Mouse (Mus musculus) yolk sac, embryonic 10.5 days (tissue): ENCODE measurements around the gene Gm20388.
"Not testable (repeated sequence)": the region's sequence is repeated elsewhere in the genome, so short reads cannot be mapped to it uniquely, and the experiment has no call there.

ENCODE experiments used
- DNase-seq: peaks from one replicate; pipeline ENCODE4 v3.0.0-alpha.2; 2017; ENCODE audit warnings: low spot score

Gm20388 gene

GRCm38 (mm10) chr8:123004033-123004922 is 3093.6 kb downstream of the Gm20388 start:
- no peak for DNase-seq

DNA sequence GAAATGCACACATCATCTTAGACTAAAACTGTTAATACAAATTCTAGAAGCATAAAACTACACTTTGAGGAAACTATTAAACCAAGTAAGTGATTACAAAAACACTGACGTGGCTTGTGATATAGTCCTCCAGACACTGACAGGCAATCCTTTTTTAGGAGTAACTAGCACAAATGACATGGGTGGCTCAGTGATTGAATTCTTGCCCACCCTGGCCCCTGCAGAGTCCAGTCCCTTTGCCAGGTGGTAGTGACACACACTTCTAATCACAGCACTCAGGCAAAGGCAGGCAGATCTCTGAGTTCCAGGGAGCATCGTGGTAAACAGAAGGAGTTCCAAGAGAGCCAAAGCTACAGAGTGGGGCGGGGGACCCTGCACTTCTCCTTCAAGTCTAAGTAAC is 3094.7 kb downstream of the Gm20388 start:
- no peak for DNase-seq

DNA sequence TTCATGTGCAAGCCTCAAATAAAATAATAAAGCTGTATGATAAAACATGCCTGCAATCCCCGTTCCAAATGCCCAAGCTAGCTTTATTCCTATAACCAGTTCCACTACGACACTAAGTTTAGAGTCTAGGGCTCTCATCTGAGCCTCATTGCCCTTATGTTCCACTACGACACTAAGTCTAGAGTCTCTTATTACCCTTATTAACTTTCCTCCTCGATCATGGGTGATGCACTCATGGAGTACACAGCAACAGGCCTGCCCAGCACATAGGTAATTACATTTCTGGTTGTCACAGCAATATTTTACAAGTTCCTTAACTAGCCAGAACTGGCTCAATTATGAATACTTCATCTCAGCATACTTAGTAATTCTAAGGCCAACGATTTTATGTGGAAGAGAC is 3095.2 kb downstream of the Gm20388 start:
- no peak for DNase-seq

DNA sequence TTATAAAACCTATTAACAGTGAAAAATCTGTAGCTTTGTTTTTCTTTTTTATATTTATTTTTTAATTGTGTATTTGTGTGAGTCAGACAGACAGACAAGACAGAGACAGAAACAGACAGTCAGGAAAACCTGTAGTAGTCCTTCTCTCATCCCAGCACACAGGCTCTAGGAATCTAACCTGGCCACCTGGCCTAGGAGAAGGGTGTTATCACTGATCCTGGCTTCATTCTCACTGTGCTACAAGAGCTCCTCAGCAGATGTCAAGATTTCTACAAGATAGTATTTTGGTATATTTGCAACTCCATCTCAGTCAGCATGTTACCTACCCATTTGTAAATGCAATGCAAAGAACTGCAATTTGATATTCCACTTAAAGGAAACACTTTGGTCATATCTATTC is 3100.7 kb downstream of the Gm20388 start:
- no peak for DNase-seq

DNA sequence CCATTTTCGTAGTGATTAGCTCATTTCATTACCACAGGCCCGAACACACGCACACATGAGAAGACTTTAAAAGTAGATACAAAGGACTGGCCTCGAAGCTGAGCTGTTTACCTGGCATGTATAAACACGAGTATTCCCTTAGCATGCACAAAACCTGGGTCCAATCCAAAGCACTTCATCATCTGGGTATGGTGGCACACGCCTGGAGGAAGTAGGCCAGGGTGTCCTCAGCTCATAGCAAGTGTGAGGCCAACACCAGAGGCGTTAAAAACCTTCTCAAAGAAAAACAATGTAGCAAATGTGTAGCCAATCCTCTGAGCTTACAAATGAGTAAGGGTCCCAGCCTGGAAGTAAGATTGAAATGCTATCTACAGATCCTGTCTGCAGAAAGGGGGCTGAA is 3103.8 kb downstream of the Gm20388 start:
- DNase-seq: no peak

DNA sequence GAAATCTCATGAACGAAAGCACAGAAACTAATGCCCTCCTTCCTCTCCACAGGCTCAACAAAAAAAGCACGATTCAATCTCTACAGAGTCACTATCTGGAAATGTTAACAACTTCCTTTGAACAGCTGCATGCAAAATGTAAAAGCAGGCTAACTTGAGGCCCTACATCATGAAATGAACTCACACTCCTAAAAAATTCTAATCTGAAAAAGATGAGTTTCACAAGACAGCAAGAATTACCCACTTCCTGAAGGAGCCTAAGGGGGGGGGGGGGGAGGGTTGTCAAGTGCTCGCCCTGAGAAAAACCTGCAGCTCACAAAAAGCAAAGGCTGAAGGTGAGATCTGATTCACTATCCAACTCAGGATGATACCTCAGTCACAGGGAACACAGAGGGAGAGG is 3104.4 kb downstream of the Gm20388 start:
- DNase-seq: no peak

DNA sequence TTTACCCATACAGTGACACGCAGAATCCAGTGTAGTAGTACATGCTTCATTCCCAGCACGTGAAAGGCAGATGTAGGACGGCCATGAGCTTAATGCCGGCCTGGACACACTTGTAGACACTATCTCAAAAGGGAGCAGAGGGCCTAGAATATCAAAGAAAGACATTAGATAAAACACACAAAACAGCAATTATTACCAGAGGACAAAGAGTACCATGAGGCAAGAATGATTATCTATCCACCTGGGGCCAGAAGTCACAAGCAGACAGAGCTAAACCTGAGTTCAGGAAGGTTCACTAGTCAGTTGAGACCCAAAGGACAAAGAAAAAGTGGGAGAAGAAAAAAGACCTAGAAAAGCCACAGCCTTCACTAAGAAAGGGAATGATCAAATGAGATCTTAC is 3106.5 kb downstream of the Gm20388 start:
- no peak for DNase-seq

GRCm38 (mm10) chr8:123018484-123019164 is 3108.0 kb downstream of the Gm20388 start:
- DNase-seq: no peak

- no peak for DNase-seq
Observed at GRCm38 (mm10) chr8:123020084-123020483, 3109.4 kb downstream of the Gm20388 start.

GRCm38 (mm10) chr8:123020859-123021258 is 3110.2 kb downstream of the Gm20388 start:
- DNase-seq: no peak

- DNase-seq: peak; percentile 74
Observed at GRCm38 (mm10) chr8:123021259-123021658, 3110.6 kb downstream of the Gm20388 start.

GRCm38 (mm10) chr8:123022727-123023126 is 3112.1 kb downstream of the Gm20388 start:
- no peak for DNase-seq

- DNase-seq: no peak
Observed at GRCm38 (mm10) chr8:123024226-123024625, 3113.6 kb downstream of the Gm20388 start.

GRCm38 (mm10) chr8:123025951-123026351 is 3115.3 kb downstream of the Gm20388 start:
- no peak for DNase-seq

GRCm38 (mm10) chr8:123027786-123028185 is 3117.1 kb downstream of the Gm20388 start:
- DNase-seq: no peak

- not testable (repeated sequence) for DNase-seq
Observed at GRCm38 (mm10) chr8:123030091-123030490, 3119.4 kb downstream of the Gm20388 start.

- DNase-seq: no peak
Observed at GRCm38 (mm10) chr8:123031321-123031978, 3120.8 kb downstream of the Gm20388 start.

- DNase-seq: no peak
Observed at GRCm38 (mm10) chr8:123032730-123033129, 3122.1 kb downstream of the Gm20388 start.

- DNase-seq: no peak
Observed at GRCm38 (mm10) chr8:123033431-123033830, 3122.8 kb downstream of the Gm20388 start.

DNA sequence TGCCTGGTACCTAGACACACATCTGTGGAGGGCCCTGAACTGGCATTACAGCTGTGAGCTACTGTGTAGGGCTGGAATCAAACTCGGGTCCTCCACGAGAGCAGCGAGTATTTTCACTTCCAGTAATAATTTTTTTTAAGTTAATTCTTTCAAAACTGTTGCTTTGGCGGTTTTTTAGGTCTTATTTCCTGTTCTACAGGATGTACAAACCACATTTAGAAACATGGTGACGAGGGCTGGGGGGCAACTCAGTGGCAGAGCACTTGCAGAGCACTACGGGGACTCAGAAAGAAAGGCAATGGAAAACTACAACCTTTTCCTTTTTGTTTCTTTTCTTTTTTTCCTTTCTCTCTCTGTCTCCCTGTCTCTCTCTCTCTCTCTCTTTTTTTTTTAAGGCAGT is 3123.5 kb downstream of the Gm20388 start:
- DNase-seq: no peak

- no peak for DNase-seq
Observed at GRCm38 (mm10) chr8:123036956-123037355, 3126.3 kb downstream of the Gm20388 start.

GRCm38 (mm10) chr8:123037487-123037886 is 3126.8 kb downstream of the Gm20388 start:
- no peak for DNase-seq

- no peak for DNase-seq
Observed at GRCm38 (mm10) chr8:123038351-123038750, 3127.7 kb downstream of the Gm20388 start.
